In genomic region chr16:90197337-90197973, GRCm38 (mm10) we compare ENCODE assay signal across 8 mouse cellular contexts. TPM values are rescaled to one million over a fixed set of nuclear protein-coding genes. Genes with fewer than 3 reads are reported as not detected.
DNase-seq lines count a peak whose midpoint lies in the region; ATAC-seq lines count a peak whose summit lies in the region.

No protein-coding gene starts in this region.

- no peaks in the 10 kb centered on the region for H3K27me3 ChIP-seq in embryonic facial prominence, embryonic 13.5 days
- no peaks in the 10 kb centered on the region for H3K27me3 ChIP-seq in liver, embryonic 13.5 days
- H3K27me3 ChIP-seq in stomach, embryonic 14.5 days (ENCODE audit: control insufficient read depth, insufficient read depth, low read length) = no peaks in the 10 kb centered on the region

- H3K27ac ChIP-seq in embryonic facial prominence, embryonic 13.5 days = peak overlapping the region; percentile 45
- peak overlapping the region; percentile 98 for H3K27ac ChIP-seq in liver, embryonic 13.5 days
- peak overlapping the region; percentile 45; the same call in 1 of the 2 replicates for H3K27ac ChIP-seq in stomach, embryonic 14.5 days (ENCODE audit: low read length)

- H3K4me1 ChIP-seq in embryonic facial prominence, embryonic 13.5 days = peaks cover 16% of the 10 kb centered on the region
- H3K4me1 ChIP-seq in liver, embryonic 13.5 days (replicated peaks) = peaks cover 46% of the 10 kb centered on the region
- peaks cover 8% of the 10 kb centered on the region; the same call in 1 of the 2 replicates for H3K4me1 ChIP-seq in stomach, embryonic 14.5 days (ENCODE audit: control insufficient read depth, insufficient read depth, low read length)

- H3K4me3 ChIP-seq in embryonic facial prominence, embryonic 13.5 days = peak overlapping the region; percentile 42
- H3K4me3 ChIP-seq in liver, embryonic 13.5 days (replicated peaks) = peak overlapping the region; percentile 57
- H3K4me3 ChIP-seq in stomach, embryonic 14.5 days (ENCODE audit: low read depth, low read length) = peak overlapping the region; percentile 18

- no peaks in the 10 kb centered on the region for H3K36me3 ChIP-seq in embryonic facial prominence, embryonic 13.5 days
- no peaks in the 10 kb centered on the region for H3K36me3 ChIP-seq in liver, embryonic 13.5 days
- no peaks in the 10 kb centered on the region for H3K36me3 ChIP-seq in stomach, embryonic 14.5 days (ENCODE audit: control insufficient read depth, insufficient read depth, low read length)

- peak overlapping the region; percentile 61 for H3K4me2 ChIP-seq in embryonic facial prominence, embryonic 13.5 days
- H3K4me2 ChIP-seq in liver, embryonic 13.5 days = peak overlapping the region; percentile 76
- H3K4me2 ChIP-seq in stomach, embryonic 14.5 days (replicated peaks; ENCODE audit: low read depth, low read length) = peak overlapping the region; percentile 39

- no peaks in the 10 kb centered on the region for H3K9me3 ChIP-seq in embryonic facial prominence, embryonic 13.5 days
- H3K9me3 ChIP-seq in liver, embryonic 13.5 days (replicated peaks) = no peaks in the 10 kb centered on the region
- H3K9me3 ChIP-seq in stomach, embryonic 14.5 days (ENCODE audit: control insufficient read depth, low read depth, low read length) = no peaks in the 10 kb centered on the region

- 2% methylated on average over 22 of the region's 22 CpGs for WGBS in embryonic facial prominence, embryonic 13.5 days
- WGBS in liver, embryonic 13.5 days (ENCODE audit: insufficient replicate concordance) = under 1% methylated on average over 22 of the region's 22 CpGs
- WGBS in stomach, embryonic 14.5 days = 3% methylated on average over 22 of the region's 22 CpGs

- ATAC-seq in embryonic facial prominence, embryonic 13.5 days (ENCODE audit: insufficient number of reproducible peaks, insufficient read depth, low FRiP score, low TSS enrichment, low read depth) = peak; percentile 89
- ATAC-seq in liver, embryonic 13.5 days (ENCODE audit: low read depth) = peak; percentile 97
- ATAC-seq in stomach, embryonic 14.5 days (ENCODE audit: insufficient number of reproducible peaks, insufficient read depth, low FRiP score, low read depth) = peak; percentile 93

- H3K9ac ChIP-seq in embryonic facial prominence, embryonic 13.5 days = peak overlapping the region; percentile 53
- peak overlapping the region; percentile 71 for H3K9ac ChIP-seq in liver, embryonic 13.5 days
- H3K9ac ChIP-seq in stomach, embryonic 14.5 days (replicated peaks; ENCODE audit: low read depth, low read length) = no peak overlapping the region; the same call in 1 of the 2 replicates

- DNase-seq in CD4-positive, CD25-positive, alpha-beta regulatory T cell, adult 2 months (ENCODE audit: low read depth, low spot score) = peak; percentile 87
- DNase-seq in adrenal gland, postnatal 4 days (ENCODE audit: low spot score in 2 of 2) = peak; percentile 43 to 65
- DNase-seq in heart, adult 9 months (ENCODE audit: low spot score in 2 of 2) = peak; percentile 78 to 80
- DNase-seq in kidney, adult 8-10 months = peak; percentile 78 to 79
- DNase-seq in liver, embryonic 13.5 days = peak; percentile 85
- peak; percentile 39 to 57 for DNase-seq in natural killer cell, adult 2 months (ENCODE audit: low spot score in 2 of 2)

RNA-seq across cellular contexts. Expression of gene Sod1, which starts 23.1 kb away (rescaled TPM):
- total RNA-seq in adrenal gland, postnatal 4 days (2021) = 1,000 to 10,000 TPM; 1,054 to 1,131 TPM
- 977 and 991 TPM in 2 replicates for polyA plus RNA-seq in embryonic facial prominence, embryonic 13.5 days (2015; fragmentation: Nextera tagmentation; extraction: Ambion mirVana)
- polyA plus RNA-seq in liver, embryonic 13.5 days (2015; fragmentation: Nextera tagmentation; extraction: Ambion mirVana) = 1,329 and 1,400 TPM in 2 replicates
- polyA plus RNA-seq in stomach, embryonic 14.5 days (2014; fragmentation: Nextera tagmentation; extraction: Ambion mirVana) = 1,172 and 1,235 TPM in 2 replicates

RNA-seq across cellular contexts. Expression of gene Tiam1, which starts 53.9 kb away (rescaled TPM):
- 10 to 100 TPM; 67.9 to 73.4 TPM for total RNA-seq in adrenal gland, postnatal 4 days (2021)
- polyA plus RNA-seq in embryonic facial prominence, embryonic 13.5 days (2015; fragmentation: Nextera tagmentation; extraction: Ambion mirVana) = 44.6 and 45.9 TPM in 2 replicates
- 4.8 and 5.5 TPM in 2 replicates for polyA plus RNA-seq in liver, embryonic 13.5 days (2015; fragmentation: Nextera tagmentation; extraction: Ambion mirVana)
- polyA plus RNA-seq in stomach, embryonic 14.5 days (2014; fragmentation: Nextera tagmentation; extraction: Ambion mirVana) = 34.6 and 38.4 TPM in 2 replicates

Comparison
In these comparisons a context has a peak if more than half of its experiments do, and no peak if none do; other contexts are left out.
1. Peak in every context shown above with its lines: DNase-seq, ATAC-seq, H3K4me3 ChIP-seq and H3K27ac ChIP-seq.
2. H3K27ac ChIP-seq: peak in every context shown above with its lines; median percentile 98 in liver, embryonic 13.5 days; 45 in embryonic facial prominence, embryonic 13.5 days; 45 in stomach, embryonic 14.5 days.